Mouse (Mus musculus): ENCODE data around the gene Cyp1a2.
A peak's percentile ranks its signal among the peaks of the same experiment; 100 is the strongest.

DNA sequence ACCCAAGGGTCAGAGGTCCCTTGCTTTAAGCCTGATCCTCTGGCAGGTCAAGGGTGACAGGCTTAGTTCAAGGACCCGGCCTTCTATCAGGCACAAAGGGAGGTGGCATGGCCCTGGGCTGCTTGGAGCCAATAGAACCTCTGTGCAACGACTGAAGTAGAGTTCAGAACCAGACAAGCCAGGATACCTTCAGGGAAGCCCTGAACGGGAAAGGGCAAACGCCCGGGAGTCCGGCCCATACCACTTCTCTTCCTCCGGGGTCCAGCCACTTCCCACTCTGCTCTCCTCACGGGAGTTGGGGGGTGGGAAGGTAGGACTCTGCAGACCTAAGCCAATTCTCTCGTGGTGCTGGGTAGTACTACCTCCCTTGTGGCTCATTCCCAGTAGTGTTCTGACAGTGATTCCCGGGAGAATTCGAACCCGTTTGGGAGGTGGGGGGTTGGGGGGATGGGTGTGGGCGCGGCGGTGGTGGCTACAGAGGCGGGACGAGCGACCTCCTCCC, 39.0 kb downstream of the Cyp1a2 start:
- no peak for TF ChIP-seq CTCF (conservative IDR thresholded peaks at IDR 0.05 in 1 of 2, IDR thresholded peaks at IDR 0.05 in 1 of 2; ENCODE audit: low read depth in 2 of 2, low read length in 2 of 2)
- 0 out of 2 replicates have a peak, but pooled peaks have one; percentile 18 for TF ChIP-seq BHLHE40 (IDR thresholded peaks at IDR 0.05; ENCODE audit: low read depth, low read length)
- no peak for TF ChIP-seq NRF1 (IDR thresholded peaks at IDR 0.05; ENCODE audit: low read depth, low read length)
- TF ChIP-seq MXI1 (IDR thresholded peaks at IDR 0.05; ENCODE audit: low read depth, low read length), result no peak; the same call in none of the 2 replicates
- TF ChIP-seq CHD1 (IDR thresholded peaks at IDR 0.05; ENCODE audit: low read depth, low read length), result 0 out of 2 replicates have a peak, but pooled peaks have one; percentile 63

Measured in CH12.LX (cell line).